Mouse (Mus musculus) brain, embryonic 14.5 days (tissue): ENCODE results near the gene Sept7. TPM values are rescaled to one million over a fixed set of nuclear protein-coding genes. Genes with fewer than 3 reads are reported as not detected.

Experiments used
- DNase-seq: peaks from one replicate; pipeline ENCODE4 v3.0.0-alpha.2; 2011; ENCODE audit warnings: low read depth
- CTCF ChIP-seq: fragments of 200-500 bp; IDR thresholded peaks from 2 replicates; pipeline ENCODE4 v1.5.1; 2012; ENCODE audit warnings: inconsistent platforms, mild to moderate bottlenecking, moderate library complexity, borderline replicate concordance; ENCODE audit not compliant: insufficient read depth, insufficient read length; ENCODE audit errors: extremely low read depth
- POLR2A ChIP-seq: fragments of 200-500 bp; IDR thresholded peaks from 2 replicates; pipeline ENCODE4 v1.6.1; 2012; ENCODE audit warnings: mild to moderate bottlenecking, inconsistent platforms, borderline replicate concordance; ENCODE audit not compliant: poor library complexity, insufficient read depth, insufficient read length, severe bottlenecking; ENCODE audit errors: extremely low read depth
- polyA plus RNA-seq: library from polyadenylated mRNA; depleted of rRNA; stranded (reverse); fragments of >200 nt; gene quantifications from 2 replicates; pipeline ENCODE4 v1.2.3, GENCODE M21; 2012; rRNA removed

Sept7 gene
- polyA plus RNA-seq, 1 experiment, result 112 TPM

DNA sequence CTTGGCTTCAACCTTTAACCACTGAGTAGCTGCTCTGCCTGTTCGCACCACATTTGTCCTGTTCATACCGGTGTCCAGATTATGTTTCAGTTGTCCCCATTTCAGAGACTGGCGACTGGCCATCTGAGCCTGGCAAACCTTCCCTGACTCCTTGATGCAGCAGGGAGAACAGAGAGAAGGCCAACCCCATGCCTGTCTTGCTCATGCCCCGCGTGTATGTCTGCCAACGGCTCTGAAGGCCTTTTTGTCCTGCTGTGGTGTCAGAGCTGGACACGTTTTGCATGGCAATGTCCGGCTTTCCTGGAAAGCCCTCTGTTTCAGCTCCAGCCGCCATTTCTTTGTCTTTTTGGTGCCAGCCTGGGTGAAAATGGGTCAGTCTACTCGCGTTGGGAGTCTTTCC lies 103.6 kb downstream of the Sept7 start:
- TF ChIP-seq CTCF (no peak), POLR2A (no peak)
- DNase-seq, result peak; percentile 73

DNA sequence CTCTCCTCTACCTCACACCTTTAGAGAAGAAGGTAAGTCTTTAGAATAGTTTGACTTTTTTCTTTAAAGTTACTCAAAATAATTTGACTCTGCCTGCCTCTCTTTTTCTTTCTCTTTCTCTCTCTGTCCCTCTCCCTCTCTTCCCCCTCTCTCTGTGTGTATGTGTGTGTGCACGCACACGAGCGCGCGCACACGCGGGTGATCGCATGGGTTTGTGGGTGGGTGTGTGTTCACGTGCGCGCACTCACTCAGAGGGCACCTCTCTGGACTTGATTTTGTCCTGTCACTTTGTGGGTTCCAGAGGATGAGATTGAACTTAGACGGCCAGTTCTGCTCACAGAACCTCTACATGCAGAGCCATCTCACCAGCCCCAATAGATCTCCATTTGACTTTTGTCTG lies 105.3 kb downstream of the Sept7 start:
- no peak for DNase-seq
- TF ChIP-seq POLR2A (no peak), CTCF (no peak)

DNA sequence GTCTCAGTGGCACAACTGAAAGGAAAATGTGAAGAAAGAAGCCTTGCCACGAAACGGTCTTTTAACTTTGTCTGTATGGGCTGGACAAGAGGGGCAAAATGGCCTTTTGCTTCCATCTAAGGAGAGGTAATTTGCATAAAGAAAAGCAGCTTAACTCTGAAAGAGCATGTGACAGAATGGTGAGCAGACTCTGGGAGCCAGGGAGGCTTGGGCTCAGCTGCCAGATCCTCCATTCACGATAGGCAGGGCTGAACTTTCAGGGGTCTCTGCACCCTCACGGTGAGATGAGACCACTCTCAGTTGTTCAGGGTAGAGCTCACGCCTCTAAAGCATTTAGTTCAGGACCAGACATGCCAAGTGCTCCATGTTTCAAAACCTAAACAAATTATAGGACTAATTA lies 105.8 kb downstream of the Sept7 start:
- TF ChIP-seq CTCF, result no peak
- TF ChIP-seq POLR2A, result no peak
- DNase-seq, result peak; percentile 34

Other genes with a start within 250 kb of the Sept7 start
- gene Gm10181, start 163.0 kb upstream of the Sept7 start, polyA plus RNA-seq, result not detected in 2 replicates
- 34.6 and 35.8 TPM in 2 replicates for gene Herpud2, start 100.6 kb upstream of the Sept7 start, polyA plus RNA-seq
- 5.3 and 5.7 TPM in 2 replicates for gene Eepd1, start 229.1 kb downstream of the Sept7 start, polyA plus RNA-seq